Mouse (Mus musculus): ENCODE measurements around the gene Zfp383.

DNA sequence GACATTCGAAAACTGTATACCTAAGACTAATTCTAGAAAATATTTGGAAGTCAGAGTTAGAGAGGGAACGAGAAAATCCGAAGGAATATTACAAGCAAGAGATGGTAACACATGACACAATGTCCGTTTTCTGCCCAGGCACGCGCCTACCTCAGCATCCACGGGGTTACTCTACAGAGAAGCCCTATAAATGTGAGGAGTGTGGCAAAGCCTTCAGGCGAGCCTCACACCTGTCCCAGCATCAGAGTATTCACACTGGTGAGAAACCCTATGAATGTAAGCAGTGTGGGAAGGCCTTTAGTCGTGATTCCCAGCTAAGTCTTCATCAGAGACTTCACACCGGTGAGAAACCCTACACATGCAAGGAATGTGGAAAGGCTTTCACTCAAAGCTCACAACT is 33.8 kb upstream of the Zfp383 start:
- TF ChIP-seq CTCF (IDR thresholded peaks at IDR 0.05; ENCODE audit: low read depth, low read length) (no peak), POLR2A (IDR thresholded peaks at IDR 0.05; ENCODE audit: extremely low read depth, insufficient read depth, low read length) (no peak)
